Mouse (Mus musculus) testis, postnatal 10 days (tissue): ENCODE results near the gene Txlng.
A peak's percentile ranks its signal among the peaks of the same experiment; 100 is the strongest.

ENCODE experiments used
- DNase-seq: peaks from one replicate; pipeline ENCODE4 v3.0.0; 2021; ENCODE audit warnings: low spot score

The Txlng gene

GRCm38 (mm10) chrX:162760115-162760942, 68.9 kb downstream of the Txlng start, which contains the start of gene Rbbp7:
Gene Rbbp7, plus strand, starts transcription at chrX:162760402.
- DNase-seq = peak; percentile 94

GRCm38 (mm10) chrX:162759251-162760114, 69.8 kb downstream of the Txlng start:
- DNase-seq = peak; percentile 40

GRCm38 (mm10) chrX:162756058-162756457, 73.2 kb downstream of the Txlng start:
- DNase-seq = no peak

- DNase-seq = no peak
Observed at GRCm38 (mm10) chrX:162754314-162754713, 74.9 kb downstream of the Txlng start.

- DNase-seq = no peak
Observed at GRCm38 (mm10) chrX:162752418-162752817, 76.8 kb downstream of the Txlng start.

- no peak for DNase-seq
Observed at GRCm38 (mm10) chrX:162748696-162749420, 80.4 kb downstream of the Txlng start.

- DNase-seq = peak; percentile 43
Observed at GRCm38 (mm10) chrX:162736140-162736659, 93.1 kb downstream of the Txlng start.

- DNase-seq = peak; percentile 75
Observed at GRCm38 (mm10) chrX:162734997-162735929, 94.0 kb downstream of the Txlng start.

GRCm38 (mm10) chrX:162730031-162730430, 99.2 kb downstream of the Txlng start:
- no peak for DNase-seq
